27 mouse cellular contexts compared by ENCODE assay signal in genomic region chr7:3373754-3374153, GRCm38 (mm10). TPM values are rescaled to one million over a fixed set of nuclear protein-coding genes. Genes with fewer than 3 reads are reported as not detected.
DNase-seq lines count a peak whose midpoint lies in the region; TF ChIP-seq lines count a peak whose summit lies in the region.
"Had no signal": no experiment of that assay in that cellular context is flagged by ENCODE, and none has a peak within 500 bp of the region (broad histone marks: within the 10 kb centered on the region; RNA-seq: fewer than 3 reads in every experiment).

No protein-coding gene starts in this region.

- no peak for TF ChIP-seq CTCF in layer of hippocampus, adult 2 months (conservative IDR thresholded peaks at IDR 0.05)

- peak overlapping the region; percentile 69 for H3K27ac ChIP-seq in layer of hippocampus, adult 2 months
- H3K27ac ChIP-seq: embryonic facial prominence, embryonic 10.5 days; embryonic facial prominence, embryonic 13.5 days; forebrain, embryonic 10.5 days; forebrain, embryonic 13.5 days; hindbrain, embryonic 10.5 days; hindbrain, embryonic 13.5 days had no signal

- DNase-seq in layer of hippocampus, adult 2 months (ENCODE audit: low spot score in 2 of 2) = no peak
- DNase-seq in layer of hippocampus, postnatal 36 days = no peak
- DNase-seq in lung, postnatal 25 days (ENCODE audit: low spot score) = peak; percentile 35
- no peak for DNase-seq in lung, postnatal 4 days
- peak; percentile 62 for DNase-seq in lung, postnatal 36 days
- no peak for DNase-seq in urinary bladder, postnatal 4 days (ENCODE audit: low spot score in 2 of 2)
- DNase-seq: adrenal gland, adult 2 months; adrenal gland, postnatal 14 days; cerebellum, adult 11 months; cerebellum, adult 2 months; cerebellum, adult 9-11 months; cerebellum, postnatal 36 days; embryo, embryonic 11 days; gastrocnemius, postnatal 10 days; gastrocnemius, postnatal 36 days; heart, adult 11 months; heart, postnatal 36 days had no signal

- H3K4me3 ChIP-seq in layer of hippocampus, adult 2 months = no peak overlapping the region
- H3K4me3 ChIP-seq: embryonic facial prominence, embryonic 10.5 days; embryonic facial prominence, embryonic 13.5 days; erythroblast, embryonic 14.5 days; forebrain, embryonic 10.5 days; forebrain, embryonic 13.5 days; hindbrain, embryonic 10.5 days; hindbrain, embryonic 13.5 days had no signal

RNA-seq across cellular contexts. Expression of gene Cacng8, which starts 16.7 kb away (rescaled TPM):
- total RNA-seq in layer of hippocampus, adult 2 months (2021) = 100 to 1,000 TPM; 411 to 415 TPM
- 100 to 1,000 TPM; 406 to 411 TPM for total RNA-seq in layer of hippocampus, postnatal 36 days (2021)
- total RNA-seq: gastrocnemius, adult 18-20 months; gastrocnemius, postnatal 36 days; heart, adult 8-10 months; heart, postnatal 36 days had no signal

RNA-seq across cellular contexts. Expression of gene Cacng7, which starts 41.0 kb away (rescaled TPM):
- 100 to 1,000 TPM; 128 to 138 TPM for total RNA-seq in layer of hippocampus, adult 2 months (2021)
- 100 to 1,000 TPM; 130 to 131 TPM for total RNA-seq in layer of hippocampus, postnatal 36 days (2021)

RNA-seq across cellular contexts. Expression of gene Cacng6, which starts 50.2 kb away (rescaled TPM):
- total RNA-seq in layer of hippocampus, adult 2 months (2021) = 1 to 10 TPM; 1.9 to 2.2 TPM
- 1 to 10 TPM; 1.5 to 1.6 TPM for total RNA-seq in layer of hippocampus, postnatal 36 days (2021)
- total RNA-seq: adrenal gland, postnatal 14 days; MEL had no signal

Comparison
In these comparisons a context has a peak if more than half of its experiments do, and no peak if none do; other contexts are left out.
1. DNase-seq: peak in lung, postnatal 25 days (single experiment) and lung, postnatal 36 days (single experiment); none in layer of hippocampus, adult 2 months (0 of 2), layer of hippocampus, postnatal 36 days (0 of 2), lung, postnatal 4 days (0 of 2) and urinary bladder, postnatal 4 days (0 of 2).